Mouse (Mus musculus): ENCODE measurements around the gene Nectin1. TPM values are rescaled to one million over a fixed set of nuclear protein-coding genes. Genes with fewer than 3 reads are reported as not detected.
A peak's percentile ranks its signal among the peaks of the same experiment; 100 is the strongest.

Gene Nectin1
- 13.6 and 13.8 TPM in 2 replicates for polyA plus RNA-seq (2015; fragmentation: Nextera tagmentation; extraction: Ambion mirVana)

DNA sequence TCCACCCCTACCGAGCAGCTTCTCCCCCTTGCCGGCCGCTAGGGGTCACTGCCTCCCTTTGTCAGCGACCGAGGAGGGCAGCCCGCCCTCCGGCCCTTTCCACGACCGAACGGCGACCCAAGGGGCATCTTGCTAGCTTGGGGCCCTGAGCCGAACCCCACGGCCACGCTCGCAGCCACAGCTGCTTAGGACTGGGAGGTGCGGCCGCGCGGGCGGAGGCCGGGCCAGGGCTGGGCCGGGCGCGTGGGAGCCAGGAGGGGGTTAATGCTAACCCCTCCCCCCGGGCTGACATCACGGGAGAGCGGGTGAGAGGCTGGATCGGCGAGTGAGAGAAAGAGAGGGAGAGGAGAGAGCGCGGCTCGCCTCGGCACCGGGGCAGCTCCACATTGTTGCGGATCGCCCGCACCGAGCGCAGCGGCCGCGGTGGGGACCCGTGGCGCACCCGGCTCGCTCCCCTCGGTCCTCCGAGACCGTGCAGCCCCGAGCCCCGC lies at the start of gene Nectin1:
Nectin1 (plus strand) TSS at position 338 of the 491 bp plus-strand sequence.
- no peaks in the 10 kb centered on the region for H3K36me3 ChIP-seq

DNA sequence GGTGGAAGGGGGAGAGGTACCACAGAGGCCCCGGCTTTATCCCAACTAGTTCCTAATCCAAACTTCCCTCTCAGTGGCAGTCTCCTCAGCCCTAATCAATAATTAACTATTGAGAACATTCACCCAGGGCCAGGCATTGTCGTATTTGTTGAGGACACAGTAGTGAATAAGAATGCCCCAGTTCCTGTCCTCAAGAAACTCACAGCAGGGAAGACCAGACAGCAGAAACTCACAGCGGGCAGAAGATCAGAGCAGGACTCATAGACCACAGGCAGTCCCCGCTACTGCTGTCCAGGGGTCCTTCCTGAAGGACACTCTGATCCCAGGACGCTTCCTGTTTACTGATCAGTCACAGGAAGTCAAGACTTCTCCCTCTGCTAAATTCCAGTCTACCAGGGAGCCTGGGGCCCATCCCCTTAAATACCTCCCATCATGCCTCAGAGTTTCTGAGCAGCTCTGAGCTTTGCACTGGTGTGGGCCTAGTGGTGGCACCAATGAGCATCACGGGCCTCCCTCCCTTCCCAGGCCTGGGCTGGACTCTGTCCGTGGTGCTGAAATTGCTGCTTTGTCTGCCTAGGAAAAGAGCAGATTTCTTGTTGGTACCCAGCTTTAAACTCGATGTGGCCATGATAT lies 45.6 kb upstream of the Nectin1 start:
- Histone ChIP-seq H3K9me3 (no peaks in the 10 kb centered on the region), H3K27ac (peak overlapping the region; percentile 82; the same call in 1 of the 2 replicates), H3K27me3 (no peaks in the 10 kb centered on the region), H3K4me1 (replicated peaks) (peaks cover 44% of the 10 kb centered on the region), H3K4me3 (no peak overlapping the region), H3K4me2 (no peak overlapping the region), H3K9ac (no peak overlapping the region), H3K36me3 (no peaks in the 10 kb centered on the region)
- WGBS: 4% methylated on average over 8 of the region's 8 CpGs
- ATAC-seq (ENCODE audit: low FRiP score): no peak

More for the DNA sequence above, at the start of gene Nectin1:
- Histone ChIP-seq H3K9ac (peak within 1 kb of the TSS; percentile 99), H3K4me2 (peak within 1 kb of the TSS; percentile 90), H3K27me3 (0 out of 2 replicates have a peak, but pooled peaks cover 9% of the 10 kb centered on the region), H3K9me3 (no peaks in the 10 kb centered on the region), H3K27ac (peak within 1 kb of the TSS; percentile 98), H3K4me1 (replicated peaks) (peaks cover 47% of the 10 kb centered on the region), H3K4me3 (peak within 1 kb of the TSS; percentile 97)
- ATAC-seq (ENCODE audit: low FRiP score): peak; percentile 92
- WGBS: 0% methylated on average over 47 of the region's 51 CpGs

DNA sequence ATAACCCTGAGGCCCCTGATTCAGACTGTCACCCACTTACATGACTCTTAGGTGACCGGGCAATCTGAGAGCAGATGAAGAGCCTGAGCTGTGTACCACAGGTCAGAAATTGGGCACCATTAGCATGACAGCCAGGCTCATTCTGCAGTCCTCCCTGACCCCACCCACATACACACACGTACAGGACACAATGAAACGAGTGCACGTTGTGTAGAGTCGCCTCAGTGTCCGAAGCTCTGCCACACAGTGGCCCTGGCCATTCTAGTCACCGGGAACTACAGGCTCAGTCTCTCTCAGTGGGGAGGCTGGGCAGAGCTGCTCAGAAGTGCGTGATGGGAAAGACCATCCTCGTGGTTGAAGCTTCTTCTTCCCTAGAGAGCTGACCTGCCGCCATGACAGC lies 44.9 kb upstream of the Nectin1 start:
- Histone ChIP-seq H3K27ac (peak overlapping the region; percentile 82), H3K4me1 (replicated peaks) (peaks cover 44% of the 10 kb centered on the region), H3K4me2 (no peak overlapping the region), H3K36me3 (no peaks in the 10 kb centered on the region), H3K9ac (no peak overlapping the region), H3K9me3 (no peaks in the 10 kb centered on the region), H3K27me3 (no peaks in the 10 kb centered on the region), H3K4me3 (no peak overlapping the region)
- ATAC-seq (ENCODE audit: low FRiP score): no peak
- WGBS: 68% methylated on average over 10 of the region's 10 CpGs

DNA sequence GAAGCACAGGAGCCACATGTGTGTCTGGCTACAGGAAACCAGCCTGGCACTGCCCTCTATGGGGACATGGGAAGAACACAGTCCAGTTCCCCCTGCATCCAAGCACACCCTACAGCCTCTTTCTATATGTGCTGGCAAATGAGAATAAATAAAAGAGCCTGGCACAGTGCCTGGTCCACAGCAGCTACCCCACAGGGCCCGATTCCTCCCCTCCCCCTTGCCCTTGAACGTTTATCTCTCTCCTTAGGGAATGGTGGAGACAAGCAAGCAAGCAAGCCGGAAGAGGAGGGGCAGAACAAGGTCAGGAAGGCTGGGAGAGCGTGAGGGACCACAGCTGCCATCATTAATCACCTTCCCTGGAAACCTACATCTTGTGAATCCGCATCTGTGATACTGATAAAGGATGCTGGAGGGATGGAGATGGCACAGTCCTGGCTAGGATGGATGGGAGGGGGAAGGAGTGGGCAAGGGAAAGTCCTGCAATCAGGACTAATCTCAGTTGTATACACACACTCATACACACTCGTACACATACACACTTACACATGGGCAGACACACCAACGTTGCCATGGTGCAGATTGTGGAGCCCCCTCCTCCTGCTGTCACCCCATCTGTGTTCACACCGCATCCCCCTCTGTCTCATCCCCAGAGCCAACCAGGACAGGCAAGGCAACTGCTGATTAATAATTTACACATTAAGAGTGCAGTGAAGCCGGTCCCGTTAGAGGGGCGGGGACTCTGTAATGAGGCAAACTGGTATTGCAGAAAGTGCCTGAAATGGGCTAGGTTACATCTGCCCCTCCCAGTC lies 44.2 kb upstream of the Nectin1 start:
- no peaks in the 10 kb centered on the region for H3K27me3 ChIP-seq
- WGBS: 29% methylated on average over 11 of the region's 11 CpGs
- peak overlapping the region; percentile 82 for H3K27ac ChIP-seq
- H3K4me1 ChIP-seq (replicated peaks): peaks cover 44% of the 10 kb centered on the region
- 0 out of 2 replicates have a peak overlapping the region, but pooled peaks have one; percentile 4 for H3K4me2 ChIP-seq
- H3K9me3 ChIP-seq: no peaks in the 10 kb centered on the region
- H3K36me3 ChIP-seq: no peaks in the 10 kb centered on the region
- peak; percentile 86 for ATAC-seq (ENCODE audit: low FRiP score)
- no peak overlapping the region for H3K4me3 ChIP-seq
- no peak overlapping the region for H3K9ac ChIP-seq

DNA sequence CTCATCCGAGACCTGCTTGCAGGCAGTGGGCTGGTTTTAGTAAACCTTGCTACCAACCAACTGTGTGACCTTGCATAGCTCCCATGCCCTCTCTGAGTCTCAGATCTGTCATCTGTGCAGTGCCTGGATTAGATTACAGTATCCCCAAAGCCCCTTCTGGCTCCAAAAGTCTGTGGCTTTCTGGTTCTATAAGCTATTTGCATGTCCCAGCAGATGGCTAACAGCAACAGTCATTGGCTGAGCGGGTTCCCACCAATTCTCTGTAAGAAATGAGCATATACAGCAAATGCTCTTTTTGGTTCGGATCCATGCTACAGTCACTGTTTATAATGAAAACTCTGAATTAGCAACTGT lies 43.6 kb upstream of the Nectin1 start:
- Histone ChIP-seq H3K9ac (no peak overlapping the region), H3K27me3 (no peaks in the 10 kb centered on the region), H3K36me3 (no peaks in the 10 kb centered on the region), H3K4me1 (replicated peaks) (peaks cover 44% of the 10 kb centered on the region), H3K4me3 (no peak overlapping the region), H3K9me3 (no peaks in the 10 kb centered on the region), H3K4me2 (no peak overlapping the region), H3K27ac (peak overlapping the region; percentile 82)
- no peak for ATAC-seq (ENCODE audit: low FRiP score)
- 45% methylated on average over 3 of the region's 3 CpGs for WGBS

DNA sequence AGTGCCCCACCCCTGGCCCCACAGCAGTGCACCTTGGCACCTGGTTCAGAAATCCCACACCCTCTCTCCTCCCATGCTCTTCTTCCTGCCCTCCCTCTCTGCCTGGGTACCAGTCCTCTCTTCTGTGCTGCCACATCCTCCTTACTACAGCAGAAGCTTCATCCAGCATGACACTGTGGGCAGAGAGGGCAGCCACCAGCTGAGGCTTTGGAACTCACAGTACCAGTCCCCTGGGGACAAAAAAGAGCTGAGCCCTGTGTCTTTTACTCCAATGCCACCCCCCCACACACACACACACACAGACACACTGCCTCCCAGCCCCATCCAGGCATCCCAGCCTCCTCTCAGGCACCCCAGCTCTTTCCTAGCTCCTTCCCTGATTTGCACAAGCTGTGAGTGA lies 42.0 kb upstream of the Nectin1 start:
- Histone ChIP-seq H3K4me2 (no peak overlapping the region), H3K9ac (0 out of 2 replicates have a peak overlapping the region, but pooled peaks have one; percentile 13), H3K9me3 (no peaks in the 10 kb centered on the region), H3K27ac (no peak overlapping the region), H3K27me3 (no peaks in the 10 kb centered on the region), H3K36me3 (no peaks in the 10 kb centered on the region), H3K4me1 (replicated peaks) (peaks cover 44% of the 10 kb centered on the region), H3K4me3 (no peak overlapping the region)
- ATAC-seq (ENCODE audit: low FRiP score): no peak

DNA sequence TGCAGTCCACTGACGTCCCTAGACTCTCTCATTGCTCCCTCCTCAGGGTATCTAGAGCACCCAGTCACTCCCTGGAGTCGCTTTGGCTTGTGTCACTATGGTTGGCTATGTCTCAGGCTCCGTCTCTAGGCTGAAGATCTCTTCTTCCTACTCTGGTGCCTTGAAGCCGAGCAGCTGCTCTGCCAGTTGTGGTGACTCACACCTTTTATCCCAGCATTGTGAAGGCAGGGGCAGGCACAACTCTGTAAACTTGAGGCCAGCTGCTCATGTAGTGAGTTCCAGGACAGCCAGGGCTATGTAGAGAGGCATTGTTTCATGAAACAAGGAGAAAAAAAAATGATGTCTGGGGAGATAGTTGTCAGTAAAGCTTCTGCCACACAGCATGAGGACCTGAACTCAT lies 36.2 kb upstream of the Nectin1 start:
- no peak for ATAC-seq (ENCODE audit: low FRiP score)
- Histone ChIP-seq H3K27me3 (0 out of 2 replicates have a peak, but pooled peaks cover 5% of the 10 kb centered on the region), H3K36me3 (no peaks in the 10 kb centered on the region), H3K4me2 (no peak overlapping the region), H3K4me3 (no peak overlapping the region), H3K9ac (no peak overlapping the region), H3K27ac (no peak overlapping the region), H3K9me3 (no peaks in the 10 kb centered on the region), H3K4me1 (replicated peaks) (peaks cover 6% of the 10 kb centered on the region; the same call in 1 of the 2 replicates)
- WGBS: 82% methylated on average over 4 of the region's 4 CpGs

DNA sequence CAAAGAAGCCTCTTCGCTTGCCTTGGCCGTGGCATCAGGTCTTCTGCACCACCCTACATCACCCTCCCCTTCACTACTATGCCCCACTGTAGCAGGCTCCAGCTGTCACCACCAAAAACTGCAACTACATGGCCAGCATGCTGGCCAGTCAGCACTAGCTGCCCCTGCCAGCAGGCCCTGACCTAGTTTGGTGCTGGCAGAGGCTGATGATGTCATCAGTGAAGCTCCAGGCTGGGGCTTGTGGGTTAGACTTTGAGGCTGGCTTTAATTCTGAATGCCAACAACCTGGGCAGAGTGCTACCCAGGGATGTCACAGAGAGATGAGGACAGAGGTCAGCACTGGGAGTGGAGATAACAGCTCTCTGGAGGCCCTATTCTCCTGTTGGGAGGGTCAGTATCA lies 35.1 kb upstream of the Nectin1 start:
- H3K9ac ChIP-seq: no peak overlapping the region
- ATAC-seq (ENCODE audit: low FRiP score): no peak
- 95% methylated on average over 2 of the region's 2 CpGs for WGBS

DNA sequence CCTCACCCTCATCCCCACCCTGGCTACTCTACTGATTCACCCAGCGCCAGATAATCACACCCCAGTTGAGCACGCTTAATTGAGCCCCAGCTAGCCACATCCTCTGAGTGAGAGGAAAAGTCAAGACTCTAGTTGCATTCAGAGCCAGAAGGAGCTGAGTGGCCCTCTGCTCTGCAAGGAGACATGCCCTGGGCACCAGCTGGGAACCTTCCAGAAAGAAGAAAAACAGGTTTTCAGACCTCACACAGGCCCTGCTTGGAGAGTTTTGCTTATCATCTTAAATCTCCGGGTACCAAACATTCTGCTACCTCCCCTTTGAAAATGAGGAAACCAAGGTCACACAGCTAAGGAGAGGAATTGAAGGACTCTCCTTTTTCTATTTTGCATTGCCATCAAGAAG lies 30.4 kb upstream of the Nectin1 start:
- Histone ChIP-seq H3K9ac (no peak overlapping the region), H3K9me3 (no peaks in the 10 kb centered on the region), H3K27ac (no peak overlapping the region), H3K4me2 (no peak overlapping the region), H3K36me3 (no peaks in the 10 kb centered on the region), H3K4me3 (no peak overlapping the region), H3K27me3 (0 out of 2 replicates have a peak, but pooled peaks cover 16% of the 10 kb centered on the region), H3K4me1 (replicated peaks) (peaks cover 10% of the 10 kb centered on the region)
- WGBS: 83% methylated on average over 3 of the region's 3 CpGs
- no peak for ATAC-seq (ENCODE audit: low FRiP score)

More for the DNA sequence above, 35.1 kb upstream of the Nectin1 start:
- H3K4me2 ChIP-seq: no peak overlapping the region
- H3K27ac ChIP-seq: no peak overlapping the region
- no peaks in the 10 kb centered on the region for H3K9me3 ChIP-seq
- no peak overlapping the region for H3K4me3 ChIP-seq
- peaks cover 6% of the 10 kb centered on the region; the same call in 1 of the 2 replicates for H3K4me1 ChIP-seq (replicated peaks)
- 0 out of 2 replicates have a peak, but pooled peaks cover 5% of the 10 kb centered on the region for H3K27me3 ChIP-seq
- H3K36me3 ChIP-seq: no peaks in the 10 kb centered on the region

DNA sequence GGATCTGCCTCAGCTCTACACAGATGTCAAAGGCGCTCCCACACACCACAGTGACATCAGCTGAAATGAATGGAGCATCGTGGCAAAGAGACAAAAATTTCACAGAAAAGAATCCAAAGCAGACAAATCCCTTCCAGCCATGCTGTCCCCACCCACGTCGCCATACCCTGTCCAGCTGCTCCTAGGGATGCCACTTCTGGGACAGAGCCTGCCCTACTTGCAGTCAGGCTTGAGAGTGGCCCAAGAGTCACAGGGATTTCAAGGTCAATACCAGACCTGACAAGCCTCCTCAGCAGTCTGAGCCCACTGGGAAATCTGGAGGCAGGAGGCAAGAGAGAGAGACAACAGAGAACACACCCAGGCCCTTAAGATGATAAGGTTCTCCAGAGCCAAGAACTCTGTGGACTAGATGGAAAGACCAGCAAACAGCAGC lies 24.4 kb upstream of the Nectin1 start:
- 0 out of 2 replicates have a peak, but pooled peaks cover 12% of the 10 kb centered on the region for H3K27me3 ChIP-seq
- H3K4me2 ChIP-seq: no peak overlapping the region

DNA sequence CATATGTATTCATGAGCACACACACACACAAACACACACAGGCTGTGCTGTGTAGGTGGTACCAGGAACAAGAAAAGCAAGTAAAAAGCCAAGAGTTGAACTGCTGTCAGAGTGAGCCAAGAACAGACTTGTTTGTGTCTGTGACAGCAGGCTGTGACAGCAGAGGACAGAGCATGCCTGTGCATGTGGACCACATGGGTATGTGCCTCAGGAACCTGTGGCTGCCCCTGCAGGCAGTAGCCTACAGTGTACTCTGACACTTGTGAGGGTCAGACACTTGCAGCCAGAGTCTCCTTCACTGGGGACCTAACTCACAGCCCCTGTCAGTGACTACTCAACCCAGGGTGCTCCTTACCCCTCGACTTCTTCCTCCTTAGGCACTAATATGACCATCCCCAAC lies 23.7 kb upstream of the Nectin1 start:
- Histone ChIP-seq H3K36me3 (no peaks in the 10 kb centered on the region), H3K27me3 (0 out of 2 replicates have a peak, but pooled peaks cover 8% of the 10 kb centered on the region), H3K27ac (no peak overlapping the region), H3K4me1 (replicated peaks) (peaks cover 8% of the 10 kb centered on the region), H3K9me3 (no peaks in the 10 kb centered on the region), H3K4me3 (no peak overlapping the region), H3K4me2 (no peak overlapping the region), H3K9ac (no peak overlapping the region)
- no peak for ATAC-seq (ENCODE audit: low FRiP score)
- WGBS: 79% methylated on average over 1 of the region's 1 CpGs

More for the DNA sequence above, 24.4 kb upstream of the Nectin1 start:
- Histone ChIP-seq H3K27ac (no peak overlapping the region), H3K9ac (no peak overlapping the region), H3K9me3 (no peaks in the 10 kb centered on the region), H3K36me3 (no peaks in the 10 kb centered on the region), H3K4me3 (no peak overlapping the region), H3K4me1 (replicated peaks) (peaks cover 7% of the 10 kb centered on the region)
- WGBS: 75% methylated on average over 4 of the region's 4 CpGs
- ATAC-seq (ENCODE audit: low FRiP score): no peak

DNA sequence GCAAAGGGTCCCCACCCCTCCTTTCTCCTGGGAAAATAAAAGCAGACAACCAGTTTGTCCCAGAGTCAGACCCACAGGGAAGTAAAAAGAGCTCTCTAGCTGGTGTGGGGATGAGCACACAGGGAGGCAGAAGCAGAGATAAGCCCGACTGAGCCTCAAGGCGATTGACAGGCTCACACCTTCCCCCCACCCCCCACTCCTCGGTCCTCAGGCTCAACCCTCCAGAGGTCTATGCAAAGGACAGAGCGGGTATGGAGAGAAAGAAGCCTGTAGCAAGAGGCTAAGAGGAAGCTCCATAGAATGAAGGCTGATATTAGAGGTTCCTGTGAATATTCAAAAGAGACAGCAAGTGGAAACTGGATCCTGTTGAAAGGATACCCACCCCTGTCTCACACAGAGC lies 19.7 kb upstream of the Nectin1 start:
- H3K9ac ChIP-seq: no peak overlapping the region
- no peak for ATAC-seq (ENCODE audit: low FRiP score)
- H3K4me2 ChIP-seq: no peak overlapping the region
- 33% methylated on average over 4 of the region's 4 CpGs for WGBS
- no peak overlapping the region for H3K4me3 ChIP-seq
- H3K36me3 ChIP-seq: no peaks in the 10 kb centered on the region
- no peak overlapping the region for H3K27ac ChIP-seq
- peaks cover 4% of the 10 kb centered on the region for H3K4me1 ChIP-seq (replicated peaks)
- H3K9me3 ChIP-seq: no peaks in the 10 kb centered on the region
- 0 out of 2 replicates have a peak, but pooled peaks cover 6% of the 10 kb centered on the region for H3K27me3 ChIP-seq
